Mouse (Mus musculus): ENCODE results near the gene Klhdc1.

The Klhdc1 gene

GRCm38 (mm10) chr12:69229251-69229650 lies 11.7 kb upstream of the Klhdc1 start:
- DNase-seq: no peak

GRCm38 (mm10) chr12:69235782-69236181 lies 5.2 kb upstream of the Klhdc1 start:
- DNase-seq: no peak

DNA sequence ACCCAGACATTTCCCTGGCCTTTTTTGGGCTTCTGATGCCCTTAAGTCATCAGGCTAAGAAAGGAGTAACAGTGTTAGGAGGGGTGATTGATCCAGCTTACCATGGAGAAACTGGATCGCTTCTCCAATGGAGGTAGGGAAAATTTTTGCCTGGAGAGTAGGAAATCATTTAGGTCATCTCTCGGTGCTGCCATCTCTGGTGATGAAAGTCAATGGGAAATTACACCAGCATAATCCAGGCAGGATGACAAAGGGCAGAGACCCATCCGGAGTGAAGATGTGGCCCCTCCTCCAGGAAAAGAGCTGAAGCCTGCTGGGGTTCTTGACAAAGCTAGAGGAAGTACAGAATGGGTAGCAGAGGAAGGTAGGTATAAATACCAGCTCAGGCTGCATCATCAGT lies 2.7 kb upstream of the Klhdc1 start:
- no peak for DNase-seq

GRCm38 (mm10) chr12:69241405-69241770 lies 412 bp downstream of the Klhdc1 start:
- DNase-seq: no peak

DNA sequence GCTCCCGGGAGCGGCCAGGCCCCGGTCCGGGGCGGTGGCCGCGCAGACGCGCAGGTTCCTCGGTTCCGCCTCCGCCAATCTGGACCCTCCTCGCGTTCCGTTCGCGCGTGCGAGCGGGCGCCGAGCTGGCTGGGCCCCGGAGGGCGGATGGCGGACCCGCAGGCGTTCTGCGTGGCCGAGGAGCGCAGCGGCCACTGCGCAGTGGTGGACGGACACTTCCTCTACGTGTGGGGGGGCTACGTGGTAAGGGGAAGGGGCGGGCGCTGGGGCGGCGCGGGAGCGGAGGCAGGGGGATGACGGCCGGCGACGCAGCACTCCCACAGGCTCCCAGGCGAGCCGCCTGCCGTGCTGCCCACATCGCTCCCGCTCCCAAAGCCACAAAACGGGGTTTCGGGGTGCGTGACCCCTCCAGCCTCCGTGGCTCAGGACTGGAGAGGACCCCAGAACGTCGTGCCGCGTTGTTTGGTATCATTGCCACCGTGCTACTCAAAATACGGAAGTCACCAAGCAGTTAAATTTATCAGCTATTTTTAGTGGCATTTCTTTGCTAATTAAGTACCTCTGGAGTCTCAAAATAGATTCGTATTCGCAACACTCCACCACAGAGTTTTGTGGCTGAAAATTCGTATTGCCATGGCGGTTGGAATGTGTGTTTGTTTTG lies 925 bp downstream of the Klhdc1 start:
- peak; percentile 72 for DNase-seq

DNA sequence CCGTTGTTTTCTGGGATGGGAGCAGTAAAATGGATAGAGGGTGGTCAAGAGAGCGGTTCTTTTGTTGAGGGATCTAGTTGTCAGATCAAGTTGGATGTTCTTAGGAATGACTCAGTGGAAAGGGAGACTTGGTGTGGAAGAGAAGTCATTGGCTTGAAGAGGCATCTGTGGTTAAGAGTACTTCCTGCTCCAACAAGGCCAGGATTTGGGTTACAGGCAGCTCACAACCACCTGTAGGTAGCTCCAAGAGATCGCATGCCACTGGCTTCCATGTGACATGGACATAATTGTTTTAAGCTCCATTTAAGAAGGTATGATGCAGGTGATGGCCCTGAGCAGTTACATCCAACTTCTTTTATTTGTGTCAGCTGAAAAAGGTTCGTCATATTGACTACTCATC lies 8.8 kb downstream of the Klhdc1 start:
- DNase-seq: no peak

GRCm38 (mm10) chr12:69250756-69251155 lies 9.8 kb downstream of the Klhdc1 start:
- no peak for DNase-seq

- DNase-seq: no peak
Observed at GRCm38 (mm10) chr12:69253806-69254205, 12.8 kb downstream of the Klhdc1 start.

GRCm38 (mm10) chr12:69257836-69258235 lies 16.9 kb downstream of the Klhdc1 start:
- DNase-seq: no peak

DNA sequence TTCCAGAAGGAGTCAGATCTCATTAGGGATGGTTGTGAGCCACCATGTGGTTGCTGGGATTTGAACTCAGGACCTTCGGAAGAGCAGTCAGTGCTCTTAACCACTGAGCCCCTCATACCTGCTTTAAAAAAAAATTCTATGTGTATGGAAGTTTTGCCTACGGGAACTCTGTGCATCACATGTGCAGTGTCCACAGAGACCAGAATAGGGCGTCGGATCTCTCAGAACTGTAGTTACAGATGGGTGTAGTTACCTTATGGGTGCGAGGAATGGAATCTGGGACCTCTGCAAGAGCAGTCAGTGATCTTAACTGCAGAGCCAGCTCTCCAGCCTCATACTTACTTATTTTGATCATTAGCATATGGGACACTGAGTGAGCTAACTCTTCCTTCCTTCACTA lies 21.3 kb downstream of the Klhdc1 start:
- DNase-seq: no peak

GRCm38 (mm10) chr12:69265031-69265430 lies 24.1 kb downstream of the Klhdc1 start:
- DNase-seq: no peak

DNA sequence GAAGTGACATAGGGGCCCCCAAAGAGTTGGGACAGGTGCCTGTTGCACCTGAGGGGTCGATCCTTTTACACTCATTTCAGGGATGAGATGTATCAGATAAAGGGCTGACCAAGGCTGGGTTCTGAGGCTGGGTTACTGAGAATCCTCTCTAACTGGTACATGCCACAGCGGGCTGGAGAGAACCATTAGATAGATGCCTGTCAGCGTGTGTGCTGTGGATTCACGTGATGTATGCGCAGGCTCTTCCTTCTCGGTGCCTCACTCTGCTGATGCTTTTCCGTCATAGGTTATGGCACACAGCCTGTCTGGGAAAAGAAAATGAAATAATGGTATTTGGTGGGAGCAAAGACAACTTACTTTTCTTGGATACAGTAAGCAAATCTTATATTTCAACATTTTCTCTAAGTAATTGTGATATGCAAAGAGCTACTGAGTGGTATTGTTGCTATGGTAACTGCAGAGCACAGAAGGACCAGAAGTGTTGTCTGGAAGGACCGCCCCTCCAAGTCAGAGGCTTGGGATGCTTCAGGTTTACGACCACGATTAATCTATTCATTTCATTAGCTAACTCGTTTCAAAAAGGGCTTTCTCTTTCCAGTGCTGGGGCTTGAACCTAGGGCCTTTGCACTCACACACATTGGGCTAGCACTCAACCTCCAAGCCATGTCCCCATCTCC lies 27.1 kb downstream of the Klhdc1 start:
- no peak for DNase-seq

DNA sequence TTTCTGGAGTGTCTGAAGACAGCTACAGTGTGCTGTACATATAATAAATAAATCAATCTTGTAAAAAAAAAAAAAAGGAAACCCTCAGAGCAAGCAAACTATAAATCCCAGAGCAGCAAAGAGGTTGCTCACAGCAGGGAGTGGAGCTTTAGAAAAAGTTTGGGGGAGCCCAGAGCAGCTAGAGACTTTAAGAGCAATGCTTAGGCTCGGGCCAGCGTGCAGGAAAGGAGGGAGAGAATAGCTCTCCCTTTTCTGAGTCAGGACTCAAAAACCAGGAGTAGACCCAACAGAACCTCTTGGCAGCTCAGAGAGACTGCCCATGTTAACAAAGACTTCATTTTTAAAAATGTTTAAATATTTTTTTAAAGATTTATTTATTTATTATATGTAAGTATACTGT lies 28.0 kb downstream of the Klhdc1 start:
- DNase-seq: no peak

DNA sequence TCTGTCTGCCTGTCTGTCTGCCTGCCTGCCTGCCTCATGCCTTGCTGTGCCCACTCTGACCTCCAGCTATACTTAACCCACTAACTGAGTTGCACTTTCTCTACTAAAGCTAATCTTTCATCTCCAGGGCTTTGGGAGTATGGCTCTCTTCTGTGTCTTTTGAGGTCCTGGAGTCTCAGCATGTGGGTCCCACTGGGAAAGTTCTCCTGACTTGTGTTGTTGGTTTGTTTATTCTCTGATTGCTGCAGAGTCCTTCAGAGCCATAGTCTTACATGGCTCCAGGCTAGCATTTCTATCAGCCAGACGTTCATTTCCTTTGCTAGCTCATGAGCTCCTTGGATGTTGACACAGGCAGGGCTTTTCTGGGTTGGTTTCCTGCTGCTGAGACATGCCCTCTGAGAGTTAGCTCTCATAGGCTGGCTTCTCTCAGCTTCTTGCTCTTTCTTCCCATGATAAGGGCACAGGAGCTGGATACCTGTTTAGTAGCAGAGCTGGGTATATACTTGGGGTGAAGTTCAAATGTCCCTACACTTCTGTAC lies 39.0 kb downstream of the Klhdc1 start:
- no peak for DNase-seq

DNA sequence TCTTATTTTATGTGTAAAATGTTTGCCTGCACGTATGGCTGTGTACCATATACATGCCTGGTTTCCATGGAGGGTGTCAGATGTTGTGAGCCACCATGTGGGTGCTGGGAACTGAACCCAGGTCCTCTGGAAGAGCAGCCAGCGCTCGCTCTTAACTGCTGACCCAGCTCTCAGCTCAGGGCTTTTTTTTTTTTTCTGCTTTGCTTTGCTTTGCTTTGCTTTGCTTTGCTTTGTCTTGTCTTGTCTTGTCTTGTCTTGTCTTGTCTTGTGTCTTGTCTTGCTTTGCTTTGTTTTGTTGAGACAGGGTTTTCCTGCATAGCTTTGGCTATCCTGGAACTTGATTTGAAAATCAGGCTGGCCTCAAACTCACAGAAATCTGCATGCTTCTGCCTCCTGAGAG lies 39.9 kb downstream of the Klhdc1 start:
- DNase-seq: no peak

- DNase-seq: no peak
Observed at GRCm38 (mm10) chr12:69283146-69283545, 42.2 kb downstream of the Klhdc1 start.

- DNase-seq: no peak
Observed at GRCm38 (mm10) chr12:69287535-69287934, 46.6 kb downstream of the Klhdc1 start.

DNA sequence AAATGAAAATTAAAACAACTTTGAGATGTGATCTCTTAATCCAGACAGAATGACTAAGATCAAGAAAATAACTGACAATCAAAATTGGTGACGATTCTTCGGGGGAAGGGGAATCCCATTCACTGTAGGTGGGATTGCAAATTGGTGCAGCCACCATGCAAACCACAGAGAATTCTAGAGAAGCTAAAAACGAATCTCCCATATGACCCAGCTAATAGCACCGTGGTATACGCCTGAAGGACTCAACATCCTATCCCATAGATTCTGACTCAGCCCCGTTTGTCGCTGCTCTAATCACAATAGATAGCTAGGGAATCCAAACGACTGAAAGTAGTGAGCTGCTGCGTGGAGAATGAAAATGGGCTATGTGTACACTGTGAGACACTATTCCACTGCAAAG lies 47.7 kb downstream of the Klhdc1 start:
- no peak for DNase-seq

DNA sequence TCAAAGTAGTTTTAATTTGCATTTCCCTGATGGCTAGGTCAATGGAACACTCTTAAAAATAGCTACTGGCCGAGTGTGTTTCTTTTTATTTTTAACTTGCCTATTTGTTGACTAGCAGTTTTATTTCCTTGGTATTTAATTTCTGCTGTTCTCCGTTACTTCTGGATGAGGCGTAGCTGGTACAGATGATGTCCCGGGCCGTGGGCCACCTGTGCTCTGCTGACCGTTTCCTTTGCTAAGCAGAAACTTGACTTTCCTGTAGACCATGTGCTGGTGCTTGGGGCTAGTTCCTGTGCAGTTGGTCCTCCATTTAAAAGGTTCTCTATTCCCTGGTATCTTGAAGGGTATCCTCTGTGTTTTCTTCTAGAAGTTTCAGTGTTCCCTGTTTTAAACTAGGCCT lies 51.4 kb downstream of the Klhdc1 start:
- DNase-seq: no peak

DNA sequence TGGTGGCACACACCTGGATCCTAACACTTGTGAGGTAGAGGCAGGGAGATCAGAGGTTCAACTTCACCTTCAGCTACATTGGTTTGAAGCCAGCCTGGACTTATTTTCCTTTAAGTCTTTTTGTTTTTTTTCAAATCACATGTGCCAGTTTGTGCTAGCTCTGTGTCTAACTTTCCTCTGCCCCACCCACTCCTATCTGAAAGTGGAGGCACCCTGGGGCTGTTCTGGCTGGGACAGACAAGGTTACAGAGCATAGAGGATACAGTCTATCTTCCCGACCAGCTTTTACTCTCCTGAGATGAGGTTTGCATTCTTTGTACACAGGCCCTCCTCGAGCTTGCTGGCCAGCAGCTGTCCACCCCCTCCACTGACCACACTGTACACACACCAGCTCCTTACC lies 52.8 kb downstream of the Klhdc1 start:
- DNase-seq: no peak

DNA sequence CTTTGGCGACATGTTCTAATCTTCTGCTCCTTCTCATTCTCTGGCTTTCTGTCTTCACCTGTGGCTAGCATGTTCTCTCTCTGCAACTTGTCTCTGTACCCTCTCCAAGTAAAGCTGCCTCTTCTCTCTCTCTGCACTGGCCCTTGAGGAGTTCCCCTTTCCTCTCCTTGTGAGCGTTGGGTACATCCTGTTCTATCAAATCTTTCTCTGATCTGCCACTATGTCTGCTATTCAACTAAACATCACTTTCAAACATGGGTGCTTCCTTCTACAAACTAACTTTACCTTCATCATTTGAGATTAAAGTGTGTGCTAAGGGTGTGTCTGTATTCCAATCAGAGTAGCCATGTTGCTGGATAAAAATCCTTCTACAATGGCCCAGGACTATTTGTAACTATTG lies 54.0 kb downstream of the Klhdc1 start:
- no peak for DNase-seq

GRCm38 (mm10) chr12:69295651-69296050 lies 54.7 kb downstream of the Klhdc1 start:
- peak; percentile 22 for DNase-seq

DNA sequence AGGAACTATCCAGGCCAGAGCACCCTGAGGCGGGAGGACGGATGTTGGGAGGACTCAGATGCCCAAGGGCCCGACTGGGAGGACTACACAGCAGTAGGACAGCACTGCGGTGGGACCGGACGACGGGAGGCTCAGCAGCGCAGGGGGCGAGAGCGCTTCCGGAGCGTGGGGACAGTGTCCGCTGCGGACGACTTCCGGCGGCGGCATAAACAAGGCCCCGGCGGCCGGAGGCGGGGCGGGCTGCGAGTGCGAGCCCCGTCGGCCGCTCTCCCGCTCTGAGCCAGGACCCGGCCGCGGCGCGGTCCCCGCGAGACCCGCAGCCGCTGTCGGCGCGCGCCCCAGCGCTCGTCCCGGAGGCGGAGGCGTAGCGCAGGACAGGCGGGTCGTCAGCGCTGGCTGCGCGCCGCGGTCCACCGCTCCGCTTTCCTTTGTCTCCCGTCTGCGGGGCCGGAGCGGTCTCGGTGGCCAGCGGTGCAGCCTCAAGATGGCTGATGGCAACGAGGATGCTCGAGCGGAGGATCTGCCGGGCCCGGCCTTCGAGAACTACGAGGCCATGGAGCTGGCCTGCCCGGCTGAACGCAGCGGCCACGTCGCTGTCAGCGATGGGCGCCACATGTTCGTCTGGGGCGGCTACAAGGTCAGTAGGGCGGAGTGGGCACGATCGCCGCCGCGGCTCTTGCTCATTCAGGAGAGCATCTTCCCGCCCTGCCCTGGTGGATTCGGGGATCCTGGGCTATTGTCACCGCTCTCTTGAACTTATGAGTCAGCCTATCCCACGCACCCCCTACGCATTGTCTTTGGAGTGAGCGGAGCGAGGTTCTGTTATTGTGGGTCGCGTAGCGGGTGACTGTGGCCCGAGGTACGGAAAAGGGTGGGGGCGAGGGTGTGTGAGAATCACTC lies 55.8 kb downstream of the Klhdc1 start, which contains the start of gene Klhdc2:
Gene Klhdc2, plus strand, starts transcription at position 171 of the 900 bp plus-strand sequence.
- DNase-seq: peak; percentile 86

Measured in cerebellum, adult 11 months (tissue).